Mouse (Mus musculus): ENCODE measurements around the gene Kcna10.
A peak's percentile ranks its signal among the peaks of the same experiment; 100 is the strongest.

Kcna10 gene

DNA sequence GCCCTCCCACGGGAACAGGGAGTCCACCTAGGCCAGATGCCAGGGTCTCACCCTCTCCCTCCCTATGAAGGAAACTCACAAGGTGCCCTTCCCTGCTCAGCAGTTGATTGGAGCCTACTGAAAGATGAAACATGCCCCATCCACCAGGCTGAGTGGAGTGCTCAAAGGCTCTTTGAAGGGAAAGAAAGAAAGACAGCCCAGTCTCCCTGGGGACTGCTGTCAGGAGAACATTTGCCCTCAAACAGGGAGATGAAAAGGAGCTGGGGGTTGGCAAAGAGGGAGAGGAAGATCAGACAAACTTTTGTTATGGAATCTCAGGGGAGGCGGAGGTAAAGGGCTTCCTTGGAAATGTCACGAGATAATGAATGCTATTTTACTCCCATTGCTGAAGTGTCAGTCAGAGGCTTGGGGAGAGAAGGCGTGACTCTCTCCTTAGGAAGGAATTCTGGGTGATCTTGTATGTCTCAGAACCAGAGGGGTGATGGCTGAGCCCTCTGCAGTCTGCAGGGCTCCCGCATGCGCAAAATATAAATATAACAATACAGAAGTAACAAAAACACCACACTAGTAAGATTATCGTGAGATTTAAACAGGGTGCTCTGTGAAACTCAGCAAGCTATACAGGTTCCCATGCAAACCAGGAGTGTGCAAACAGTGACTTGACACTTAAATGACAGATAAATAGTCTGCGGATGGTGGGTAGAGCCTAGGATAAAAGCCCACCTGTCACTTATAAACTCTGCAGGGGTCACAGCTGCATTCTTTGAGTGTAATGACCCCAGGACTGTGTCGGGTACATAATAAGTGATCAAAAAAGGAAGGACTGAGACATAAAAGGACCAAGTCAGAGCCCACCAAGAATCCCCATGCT lies 18.7 kb downstream of the Kcna10 start:
- no peak for DNase-seq (ENCODE audit: inconsistent ontology term)

DNA sequence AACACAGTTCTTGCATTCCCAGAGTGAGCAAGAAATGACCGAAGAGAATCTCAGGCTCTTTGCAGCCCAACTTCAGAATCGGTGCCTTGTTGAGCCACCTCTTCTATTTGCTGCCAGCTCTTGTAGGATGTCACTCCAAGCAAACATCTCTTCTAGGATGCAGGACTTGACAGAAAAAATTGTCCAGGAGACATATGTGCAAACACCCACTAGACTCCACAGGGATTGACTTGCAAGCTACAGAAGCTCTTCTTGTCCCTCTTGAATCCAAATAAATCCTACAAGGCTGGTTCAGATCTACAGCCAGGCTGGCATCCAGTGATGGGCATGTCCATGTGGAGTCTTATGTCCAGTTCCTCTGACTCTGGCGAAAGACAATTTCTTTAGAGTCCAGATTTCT lies 21.6 kb downstream of the Kcna10 start:
- DNase-seq (ENCODE audit: inconsistent ontology term), result no peak

- DNase-seq (ENCODE audit: inconsistent ontology term), result no peak
These were observed 22.3 kb downstream of the Kcna10 start for GRCm38 (mm10) chr3:107205170-107205569.

- peak; percentile 51 for DNase-seq (ENCODE audit: inconsistent ontology term)
These were observed 23.1 kb downstream of the Kcna10 start for GRCm38 (mm10) chr3:107205994-107206393.

- no peak for DNase-seq (ENCODE audit: inconsistent ontology term)
These were observed 23.8 kb downstream of the Kcna10 start for GRCm38 (mm10) chr3:107206490-107207150.

GRCm38 (mm10) chr3:107207625-107208253 lies 24.9 kb downstream of the Kcna10 start:
- DNase-seq (ENCODE audit: inconsistent ontology term), result no peak

DNA sequence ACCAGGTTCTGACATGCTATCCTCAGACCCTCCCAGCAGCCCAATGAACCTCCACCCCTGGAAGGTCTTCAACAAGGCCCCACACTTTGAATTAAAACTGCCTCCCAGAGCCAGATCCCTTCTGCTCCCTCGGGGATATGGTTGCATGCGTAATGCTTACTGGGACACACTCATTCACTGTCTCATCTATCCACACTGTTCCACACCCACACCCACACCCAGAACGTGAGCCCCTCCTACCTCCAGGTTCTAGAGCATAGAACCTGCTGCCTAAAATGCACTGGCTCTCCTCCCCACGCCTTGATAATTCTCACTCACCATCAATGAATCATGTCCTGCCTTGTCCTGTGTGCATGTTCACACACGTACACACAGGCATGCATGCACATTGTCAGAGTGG lies 31.8 kb downstream of the Kcna10 start:
- no peak for DNase-seq (ENCODE audit: inconsistent ontology term)

GRCm38 (mm10) chr3:107216400-107217100 lies 33.7 kb downstream of the Kcna10 start:
- no peak for DNase-seq (ENCODE audit: inconsistent ontology term)

DNA sequence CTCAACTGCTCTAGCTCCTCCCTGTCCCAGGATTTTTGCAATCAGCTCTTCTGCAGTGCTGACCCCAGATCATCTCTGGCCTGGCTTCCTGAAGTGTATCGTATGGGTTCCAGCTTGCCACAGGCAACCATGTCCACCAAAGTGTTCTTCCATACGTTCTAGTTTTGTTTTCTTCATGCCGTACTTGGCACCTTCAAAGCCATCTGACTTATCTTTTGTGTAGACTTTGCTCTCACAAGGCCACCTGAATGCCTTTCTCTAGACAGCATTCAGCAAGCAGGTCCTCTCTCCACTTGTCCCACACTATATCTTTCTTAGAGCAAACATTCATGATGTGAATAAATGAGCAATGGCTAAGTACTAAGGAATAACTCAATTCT lies 34.2 kb downstream of the Kcna10 start:
- no peak for DNase-seq (ENCODE audit: inconsistent ontology term)

DNA sequence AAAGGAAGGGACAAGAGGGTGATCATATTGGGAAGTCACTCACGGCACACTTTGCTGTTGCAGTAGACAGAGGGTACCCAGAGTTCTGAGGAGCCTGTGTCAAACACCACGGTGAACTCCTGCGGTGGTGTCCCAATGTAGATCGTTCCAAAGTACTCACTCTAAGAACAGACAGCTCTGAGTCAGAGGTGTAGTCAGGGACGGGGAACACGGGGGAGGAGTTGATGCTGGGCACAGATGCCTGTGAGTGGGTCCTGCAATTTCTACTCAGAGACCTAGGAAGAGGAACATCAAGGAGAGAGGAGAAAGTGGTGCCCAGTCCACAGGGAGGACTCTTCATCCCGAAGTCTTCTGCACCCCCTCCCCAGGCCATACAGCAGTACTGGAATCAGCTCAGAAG lies 35.7 kb downstream of the Kcna10 start:
- DNase-seq (ENCODE audit: inconsistent ontology term), result no peak

DNA sequence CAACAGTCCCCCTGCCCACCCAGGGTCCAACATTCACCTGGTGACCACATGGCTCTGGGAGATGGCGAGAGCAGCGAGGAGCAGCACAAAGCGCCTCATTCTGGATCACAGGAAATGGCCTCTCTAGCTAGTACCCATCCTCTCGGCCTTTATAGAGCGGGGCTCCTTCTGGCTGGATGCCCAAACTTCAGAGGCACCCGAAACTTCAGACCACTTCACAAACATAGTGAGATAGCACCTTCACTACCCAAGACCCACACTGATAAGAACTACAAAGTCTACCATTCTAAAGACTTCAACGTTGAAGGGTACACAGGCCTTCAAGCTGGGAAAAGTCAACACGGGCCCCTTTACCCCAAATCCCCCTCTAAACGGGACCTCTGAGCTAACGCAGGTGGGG lies 38.8 kb downstream of the Kcna10 start, which contains the start of gene Cym:
Gene Cym, minus strand, starts transcription at position 125 of the 400 bp plus-strand sequence.
- no peak for DNase-seq (ENCODE audit: inconsistent ontology term)

GRCm38 (mm10) chr3:107223230-107223629 lies 40.4 kb downstream of the Kcna10 start:
- DNase-seq (ENCODE audit: inconsistent ontology term), result no peak

GRCm38 (mm10) chr3:107225820-107226219 lies 43.0 kb downstream of the Kcna10 start:
- no peak for DNase-seq (ENCODE audit: inconsistent ontology term)

- DNase-seq (ENCODE audit: inconsistent ontology term), result no peak
These were observed 46.4 kb downstream of the Kcna10 start for GRCm38 (mm10) chr3:107229221-107229620.

- no peak for DNase-seq (ENCODE audit: inconsistent ontology term)
These were observed 47.0 kb downstream of the Kcna10 start for GRCm38 (mm10) chr3:107229822-107230221.

DNA sequence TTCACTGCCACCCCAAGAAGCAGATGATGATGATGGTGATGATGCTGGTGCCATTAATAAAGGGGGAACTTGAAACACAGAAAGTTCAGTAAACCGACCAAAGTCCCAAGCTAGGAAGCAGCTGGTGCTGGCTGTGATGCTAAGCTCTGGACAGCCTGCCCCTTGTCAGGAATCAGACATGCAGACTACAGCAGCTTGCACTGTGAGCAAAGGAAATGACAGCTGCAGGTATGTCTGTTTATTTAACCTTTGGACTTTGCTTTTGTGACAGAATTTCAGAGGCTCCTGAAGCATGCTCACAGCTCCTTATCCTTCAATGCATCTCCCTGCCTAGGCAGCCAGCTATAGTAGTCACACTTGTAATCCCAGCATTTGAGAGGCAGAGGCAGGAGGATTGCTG lies 47.7 kb downstream of the Kcna10 start, which contains the start of gene A630076J17Rik:
Gene A630076J17Rik, plus strand, starts transcription at position 88 of the 400 bp plus-strand sequence.
- DNase-seq (ENCODE audit: inconsistent ontology term), result no peak

- DNase-seq (ENCODE audit: inconsistent ontology term), result no peak
These were observed 48.3 kb downstream of the Kcna10 start for GRCm38 (mm10) chr3:107231202-107231601.

DNA sequence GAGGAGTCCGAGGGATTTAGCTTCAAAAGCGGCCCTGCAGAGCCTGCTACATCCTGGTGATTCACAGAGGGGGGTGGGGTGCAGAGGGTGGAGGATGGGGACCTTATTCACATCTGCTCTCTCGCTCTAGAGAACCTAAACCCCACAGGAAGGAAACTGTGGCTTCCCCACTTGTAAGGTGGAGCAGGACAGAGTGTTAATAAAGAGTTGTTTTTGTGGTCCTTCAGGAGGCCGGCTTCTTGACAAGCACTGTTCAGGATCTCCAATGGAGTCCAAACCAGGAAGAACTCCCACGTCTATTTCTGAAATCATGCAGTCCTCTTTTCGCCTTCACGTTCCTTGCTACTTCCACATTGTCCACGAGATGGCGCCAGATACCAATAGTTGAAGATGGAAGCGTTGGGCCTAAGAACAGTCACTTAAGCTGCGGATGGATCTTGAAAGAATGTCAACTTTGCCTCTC lies 50.5 kb downstream of the Kcna10 start:
- DNase-seq (ENCODE audit: inconsistent ontology term), result peak; percentile 70

DNA sequence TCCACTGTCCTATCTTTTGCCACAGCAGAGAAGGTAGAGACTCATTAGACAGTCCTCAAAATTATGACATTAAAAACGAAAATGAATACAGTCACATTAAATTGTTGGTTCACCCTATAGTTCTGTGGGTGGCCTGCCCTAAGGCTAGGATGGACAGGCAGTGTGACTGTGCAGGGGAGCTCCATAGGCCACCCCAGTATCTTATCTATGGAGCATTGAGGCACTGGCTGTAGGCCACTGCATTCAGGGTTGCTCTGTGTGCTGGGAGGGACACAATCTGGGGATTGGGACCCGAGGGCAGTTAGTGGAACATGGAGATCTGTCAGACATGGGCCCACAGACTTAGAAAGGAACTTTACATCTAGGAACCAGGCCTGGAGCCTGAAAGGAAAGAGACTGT lies 51.1 kb downstream of the Kcna10 start:
- no peak for DNase-seq (ENCODE audit: inconsistent ontology term)

- no peak for DNase-seq (ENCODE audit: inconsistent ontology term)
These were observed 55.2 kb downstream of the Kcna10 start for GRCm38 (mm10) chr3:107238051-107238450.

GRCm38 (mm10) chr3:107238471-107238980 lies 55.7 kb downstream of the Kcna10 start:
- no peak for DNase-seq (ENCODE audit: inconsistent ontology term)

GRCm38 (mm10) chr3:107239607-107240006 lies 56.8 kb downstream of the Kcna10 start, which contains the start of gene Prok1:
Gene Prok1, minus strand, starts transcription at chr3:107239707.
- no peak for DNase-seq (ENCODE audit: inconsistent ontology term)

Measured in Muller cell, postnatal 12 days (primary cell).